Mouse (Mus musculus): Measurements from ENCODE around the gene Rgs5.

The Rgs5 gene

GRCm38 (mm10) chr1:169655256-169655655 lies at the start of gene Rgs5:
Rgs5 (plus strand) TSS chr1:169655501.
- DNase-seq (ENCODE audit: low read depth, low spot score) = no peak

GRCm38 (mm10) chr1:169606164-169606563 lies 49.1 kb upstream of the Rgs5 start:
- DNase-seq (ENCODE audit: low read depth, low spot score) = no peak

GRCm38 (mm10) chr1:169629738-169630137 lies 25.6 kb upstream of the Rgs5 start:
- no peak for DNase-seq (ENCODE audit: low read depth, low spot score)

GRCm38 (mm10) chr1:169637251-169637750 lies 18.0 kb upstream of the Rgs5 start:
- peak; percentile 3 for DNase-seq (ENCODE audit: low read depth, low spot score)

- DNase-seq (ENCODE audit: low read depth, low spot score) = no peak
Observed at GRCm38 (mm10) chr1:169644884-169645653, 10.2 kb upstream of the Rgs5 start.

- no peak for DNase-seq (ENCODE audit: low read depth, low spot score)
Observed at GRCm38 (mm10) chr1:169659479-169659878, 4.2 kb downstream of the Rgs5 start.

- DNase-seq (ENCODE audit: low read depth, low spot score) = no peak
Observed at GRCm38 (mm10) chr1:169667328-169667727, 12.0 kb downstream of the Rgs5 start.

- DNase-seq (ENCODE audit: low read depth, low spot score) = peak; percentile 30
Observed at GRCm38 (mm10) chr1:169670705-169671104, 15.4 kb downstream of the Rgs5 start.

- peak; percentile 21 for DNase-seq (ENCODE audit: low read depth, low spot score)
Observed at GRCm38 (mm10) chr1:169671801-169672200, 16.5 kb downstream of the Rgs5 start.

GRCm38 (mm10) chr1:169672272-169672671 lies 17.0 kb downstream of the Rgs5 start:
- no peak for DNase-seq (ENCODE audit: low read depth, low spot score)

GRCm38 (mm10) chr1:169674116-169674515 lies 18.8 kb downstream of the Rgs5 start:
- no peak for DNase-seq (ENCODE audit: low read depth, low spot score)

- DNase-seq (ENCODE audit: low read depth, low spot score) = peak; percentile 68
Observed at GRCm38 (mm10) chr1:169676751-169677150, 21.4 kb downstream of the Rgs5 start.

- DNase-seq (ENCODE audit: low read depth, low spot score) = no peak
Observed at GRCm38 (mm10) chr1:169680455-169681208, 25.3 kb downstream of the Rgs5 start.

- no peak for DNase-seq (ENCODE audit: low read depth, low spot score)
Observed at GRCm38 (mm10) chr1:169682775-169683497, 27.6 kb downstream of the Rgs5 start.

- DNase-seq (ENCODE audit: low read depth, low spot score) = no peak
Observed at GRCm38 (mm10) chr1:169685257-169685656, 30.0 kb downstream of the Rgs5 start.

GRCm38 (mm10) chr1:169693040-169693439 lies 37.7 kb downstream of the Rgs5 start:
- no peak for DNase-seq (ENCODE audit: low read depth, low spot score)

- no peak for DNase-seq (ENCODE audit: low read depth, low spot score)
Observed at GRCm38 (mm10) chr1:169693537-169693936, 38.2 kb downstream of the Rgs5 start.

- no peak for DNase-seq (ENCODE audit: low read depth, low spot score)
Observed at GRCm38 (mm10) chr1:169695356-169695755, 40.1 kb downstream of the Rgs5 start.

GRCm38 (mm10) chr1:169697236-169697635 lies 41.9 kb downstream of the Rgs5 start:
- no peak for DNase-seq (ENCODE audit: low read depth, low spot score)

GRCm38 (mm10) chr1:169699184-169699583 lies 43.9 kb downstream of the Rgs5 start:
- DNase-seq (ENCODE audit: low read depth, low spot score) = no peak

GRCm38 (mm10) chr1:169704395-169705087 lies 49.2 kb downstream of the Rgs5 start:
- no peak for DNase-seq (ENCODE audit: low read depth, low spot score)

Data from skeletal muscle tissue, adult 2 months (tissue).